Mouse (Mus musculus): ENCODE measurements around the gene Negr1. TPM values are rescaled to one million over a fixed set of nuclear protein-coding genes. Genes with fewer than 3 reads are reported as not detected.

Negr1 gene
- polyA plus RNA-seq, 1 experiment from 2014 or later: 1.9 TPM

- H3K27me3 ChIP-seq (ENCODE audit: control insufficient read depth, insufficient read depth, low read length): no peaks in the 10 kb centered on the region
- no peaks in the 10 kb centered on the region for H3K4me1 ChIP-seq (ENCODE audit: control insufficient read depth, insufficient read depth, low read length)
- ATAC-seq (ENCODE audit: insufficient number of reproducible peaks, low FRiP score, low TSS enrichment, low read depth): no peak
- H3K9me3 ChIP-seq (ENCODE audit: control insufficient read depth, low read length): no peaks in the 10 kb centered on the region
- H3K36me3 ChIP-seq (ENCODE audit: control insufficient read depth, insufficient read depth, low read length): no peaks in the 10 kb centered on the region
- no peak overlapping the region for H3K4me2 ChIP-seq (ENCODE audit: low read depth, severe bottlenecking)
- WGBS: 96% methylated on average over 1 of the region's 1 CpGs
- no peak overlapping the region for H3K4me3 ChIP-seq (ENCODE audit: low read depth, low read length)
- no peak overlapping the region for H3K9ac ChIP-seq (ENCODE audit: low read length)
- H3K27ac ChIP-seq (replicated peaks; ENCODE audit: low read depth, low read length): no peak overlapping the region
- no peak for DNase-seq (ENCODE audit: low spot score)
Observed at GRCm38 (mm10) chr3:156923159-156923558, 361.6 kb downstream of the Negr1 start.

- Histone ChIP-seq H3K9ac (ENCODE audit: low read length) (no peak overlapping the region), H3K36me3 (ENCODE audit: control insufficient read depth, insufficient read depth, low read length) (no peaks in the 10 kb centered on the region), H3K4me3 (ENCODE audit: low read depth, low read length) (no peak overlapping the region), H3K4me1 (ENCODE audit: control insufficient read depth, insufficient read depth, low read length) (no peaks in the 10 kb centered on the region), H3K27ac (replicated peaks; ENCODE audit: low read depth, low read length) (no peak overlapping the region), H3K9me3 (ENCODE audit: control insufficient read depth, low read length) (no peaks in the 10 kb centered on the region), H3K4me2 (ENCODE audit: low read depth, severe bottlenecking) (no peak overlapping the region), H3K27me3 (ENCODE audit: control insufficient read depth, insufficient read depth, low read length) (no peaks in the 10 kb centered on the region)
- 92% methylated on average over 5 of the region's 5 CpGs for WGBS
- no peak for DNase-seq (ENCODE audit: low spot score)
- ATAC-seq (ENCODE audit: insufficient number of reproducible peaks, low FRiP score, low TSS enrichment, low read depth): no peak
Observed at GRCm38 (mm10) chr3:156925102-156925501, 363.5 kb downstream of the Negr1 start.

GRCm38 (mm10) chr3:156928396-156929061, 366.9 kb downstream of the Negr1 start:
- H3K36me3 ChIP-seq (ENCODE audit: control insufficient read depth, insufficient read depth, low read length): no peaks in the 10 kb centered on the region
- H3K4me3 ChIP-seq (ENCODE audit: low read depth, low read length): no peak overlapping the region
- H3K4me2 ChIP-seq (ENCODE audit: low read depth, severe bottlenecking): no peak overlapping the region
- H3K27me3 ChIP-seq (ENCODE audit: control insufficient read depth, insufficient read depth, low read length): no peaks in the 10 kb centered on the region
- no peak overlapping the region for H3K9ac ChIP-seq (ENCODE audit: low read length)
- H3K4me1 ChIP-seq (ENCODE audit: control insufficient read depth, insufficient read depth, low read length): no peaks in the 10 kb centered on the region
- H3K27ac ChIP-seq (replicated peaks; ENCODE audit: low read depth, low read length): no peak overlapping the region
- WGBS: 64% methylated on average over 5 of the region's 5 CpGs
- DNase-seq (ENCODE audit: low spot score): no peak
- ATAC-seq (ENCODE audit: insufficient number of reproducible peaks, low FRiP score, low TSS enrichment, low read depth): no peak
- no peaks in the 10 kb centered on the region for H3K9me3 ChIP-seq (ENCODE audit: control insufficient read depth, low read length)

GRCm38 (mm10) chr3:156929062-156929397, 367.4 kb downstream of the Negr1 start:
- Histone ChIP-seq H3K9ac (ENCODE audit: low read length) (no peak overlapping the region), H3K27ac (replicated peaks; ENCODE audit: low read depth, low read length) (no peak overlapping the region), H3K4me2 (ENCODE audit: low read depth, severe bottlenecking) (no peak overlapping the region), H3K27me3 (ENCODE audit: control insufficient read depth, insufficient read depth, low read length) (no peaks in the 10 kb centered on the region), H3K4me1 (ENCODE audit: control insufficient read depth, insufficient read depth, low read length) (no peaks in the 10 kb centered on the region), H3K9me3 (ENCODE audit: control insufficient read depth, low read length) (no peaks in the 10 kb centered on the region), H3K4me3 (ENCODE audit: low read depth, low read length) (no peak overlapping the region), H3K36me3 (ENCODE audit: control insufficient read depth, insufficient read depth, low read length) (no peaks in the 10 kb centered on the region)
- WGBS: 85% methylated on average over 3 of the region's 3 CpGs
- DNase-seq (ENCODE audit: low spot score) (no peak), ATAC-seq (ENCODE audit: insufficient number of reproducible peaks, low FRiP score, low TSS enrichment, low read depth) (no peak)

GRCm38 (mm10) chr3:156929677-156930440, 368.3 kb downstream of the Negr1 start:
- ATAC-seq (ENCODE audit: insufficient number of reproducible peaks, low FRiP score, low TSS enrichment, low read depth) (no peak), DNase-seq (ENCODE audit: low spot score) (no peak)
- H3K4me3 ChIP-seq (ENCODE audit: low read depth, low read length): no peak overlapping the region
- H3K4me2 ChIP-seq (ENCODE audit: low read depth, severe bottlenecking): no peak overlapping the region
- H3K36me3 ChIP-seq (ENCODE audit: control insufficient read depth, insufficient read depth, low read length): no peaks in the 10 kb centered on the region
- no peak overlapping the region for H3K9ac ChIP-seq (ENCODE audit: low read length)
- 87% methylated on average over 2 of the region's 2 CpGs for WGBS
- H3K27me3 ChIP-seq (ENCODE audit: control insufficient read depth, insufficient read depth, low read length): no peaks in the 10 kb centered on the region
- H3K9me3 ChIP-seq (ENCODE audit: control insufficient read depth, low read length): no peaks in the 10 kb centered on the region
- H3K4me1 ChIP-seq (ENCODE audit: control insufficient read depth, insufficient read depth, low read length): no peaks in the 10 kb centered on the region
- H3K27ac ChIP-seq (replicated peaks; ENCODE audit: low read depth, low read length): no peak overlapping the region

GRCm38 (mm10) chr3:156931011-156931410, 369.4 kb downstream of the Negr1 start:
- Histone ChIP-seq H3K27me3 (ENCODE audit: control insufficient read depth, insufficient read depth, low read length) (no peaks in the 10 kb centered on the region), H3K4me3 (ENCODE audit: low read depth, low read length) (no peak overlapping the region), H3K9me3 (ENCODE audit: control insufficient read depth, low read length) (no peaks in the 10 kb centered on the region), H3K9ac (ENCODE audit: low read length) (no peak overlapping the region), H3K4me1 (ENCODE audit: control insufficient read depth, insufficient read depth, low read length) (no peaks in the 10 kb centered on the region), H3K4me2 (ENCODE audit: low read depth, severe bottlenecking) (no peak overlapping the region), H3K27ac (replicated peaks; ENCODE audit: low read depth, low read length) (no peak overlapping the region), H3K36me3 (ENCODE audit: control insufficient read depth, insufficient read depth, low read length) (no peaks in the 10 kb centered on the region)
- ATAC-seq (ENCODE audit: insufficient number of reproducible peaks, low FRiP score, low TSS enrichment, low read depth): no peak
- no peak for DNase-seq (ENCODE audit: low spot score)
- 85% methylated on average over 2 of the region's 2 CpGs for WGBS

- no peak overlapping the region for H3K9ac ChIP-seq (ENCODE audit: low read length)
- H3K9me3 ChIP-seq (ENCODE audit: control insufficient read depth, low read length): no peaks in the 10 kb centered on the region
- no peak overlapping the region for H3K4me2 ChIP-seq (ENCODE audit: low read depth, severe bottlenecking)
- no peaks in the 10 kb centered on the region for H3K36me3 ChIP-seq (ENCODE audit: control insufficient read depth, insufficient read depth, low read length)
- H3K27me3 ChIP-seq (ENCODE audit: control insufficient read depth, insufficient read depth, low read length): no peaks in the 10 kb centered on the region
- DNase-seq (ENCODE audit: low spot score) (no peak), ATAC-seq (ENCODE audit: insufficient number of reproducible peaks, low FRiP score, low TSS enrichment, low read depth) (no peak)
- 84% methylated on average over 1 of the region's 1 CpGs for WGBS
- no peak overlapping the region for H3K4me3 ChIP-seq (ENCODE audit: low read depth, low read length)
- no peaks in the 10 kb centered on the region for H3K4me1 ChIP-seq (ENCODE audit: control insufficient read depth, insufficient read depth, low read length)
- H3K27ac ChIP-seq (replicated peaks; ENCODE audit: low read depth, low read length): no peak overlapping the region
Observed at GRCm38 (mm10) chr3:156931540-156931939, 369.9 kb downstream of the Negr1 start.

- no peaks in the 10 kb centered on the region for H3K4me1 ChIP-seq (ENCODE audit: control insufficient read depth, insufficient read depth, low read length)
- DNase-seq (ENCODE audit: low spot score) (no peak), ATAC-seq (ENCODE audit: insufficient number of reproducible peaks, low FRiP score, low TSS enrichment, low read depth) (no peak)
- no peak overlapping the region for H3K27ac ChIP-seq (replicated peaks; ENCODE audit: low read depth, low read length)
- no peak overlapping the region for H3K4me2 ChIP-seq (ENCODE audit: low read depth, severe bottlenecking)
- WGBS: 88% methylated on average over 5 of the region's 5 CpGs
- H3K9ac ChIP-seq (ENCODE audit: low read length): no peak overlapping the region
- no peaks in the 10 kb centered on the region for H3K9me3 ChIP-seq (ENCODE audit: control insufficient read depth, low read length)
- no peak overlapping the region for H3K4me3 ChIP-seq (ENCODE audit: low read depth, low read length)
- H3K36me3 ChIP-seq (ENCODE audit: control insufficient read depth, insufficient read depth, low read length): no peaks in the 10 kb centered on the region
- H3K27me3 ChIP-seq (ENCODE audit: control insufficient read depth, insufficient read depth, low read length): no peaks in the 10 kb centered on the region
Observed at GRCm38 (mm10) chr3:156934778-156935290, 373.2 kb downstream of the Negr1 start.

All from limb, embryonic 11.5 days (tissue).